Mouse (Mus musculus): ENCODE measurements around the gene Olfr1250.
"Not testable (repeated sequence)": the region's sequence is repeated elsewhere in the genome, so short reads cannot be mapped to it uniquely, and the experiment has no call there.

Gene Olfr1250

DNA sequence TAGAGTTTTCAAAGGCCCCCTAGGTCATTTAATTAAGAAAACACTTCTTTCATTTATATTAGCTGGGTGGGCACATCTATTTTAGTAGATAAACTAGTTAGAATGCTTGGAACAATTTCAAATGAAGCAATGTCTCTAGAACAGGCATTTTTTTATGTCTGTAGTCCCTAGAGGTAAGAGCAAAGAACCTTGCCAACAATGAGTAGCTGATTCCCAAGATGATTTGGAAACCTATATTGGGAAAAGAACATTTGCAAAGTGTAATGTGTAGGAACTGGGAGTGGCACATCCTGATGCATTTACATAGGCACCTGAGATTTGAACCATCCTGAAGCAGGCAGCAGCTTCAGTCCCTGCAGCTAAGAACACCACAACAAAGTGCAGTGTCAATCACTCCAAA is at the start of gene Olfr1250:
TSS of gene Olfr1250 (minus strand) at position 101 of the 400 bp plus-strand sequence.
- no peak for DNase-seq (ENCODE audit: low read depth, low spot score)

DNA sequence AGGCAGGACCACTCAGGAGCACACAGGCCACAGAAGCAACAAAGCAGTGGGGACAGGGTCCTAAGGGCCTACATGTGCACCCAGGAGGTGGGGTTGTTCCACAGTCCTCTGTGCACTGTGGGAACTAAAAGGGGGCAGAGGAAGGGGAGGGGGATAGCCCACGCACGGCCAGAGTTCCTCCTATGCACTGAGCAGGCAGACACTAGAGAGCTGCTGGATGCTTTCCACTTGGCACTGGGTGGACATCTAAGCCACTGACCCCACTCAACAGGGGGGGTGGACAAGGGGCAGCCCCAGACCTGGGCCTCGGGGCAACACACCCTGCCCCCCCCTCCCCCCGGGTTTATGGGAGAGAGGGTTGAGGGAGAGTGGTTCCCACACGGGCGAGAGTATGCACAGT is 30.7 kb upstream of the Olfr1250 start:
- no peak for DNase-seq (ENCODE audit: low read depth, low spot score)

DNA sequence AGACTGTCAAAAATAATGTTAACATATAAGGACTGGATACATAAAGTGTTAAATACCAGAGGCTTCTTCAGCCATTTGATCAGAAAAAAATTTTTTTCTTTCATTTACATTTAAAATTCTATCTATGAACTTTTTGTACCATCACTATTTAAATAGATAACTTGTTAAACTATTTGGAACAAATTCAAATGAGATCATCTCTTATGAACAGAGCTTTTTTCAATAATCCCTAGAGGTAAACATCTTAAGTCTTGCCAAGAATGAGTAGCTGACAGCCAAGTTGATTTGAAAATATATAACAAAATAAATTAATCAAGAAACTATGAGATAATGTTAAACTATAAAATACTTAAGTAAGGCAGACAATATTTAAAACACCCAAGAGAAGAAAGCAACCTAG is 10.6 kb upstream of the Olfr1250 start, which contains the start of gene Olfr1251:
TSS of gene Olfr1251 (minus strand) at position 101 of the 400 bp plus-strand sequence.
- DNase-seq (ENCODE audit: low read depth, low spot score) = no peak

DNA sequence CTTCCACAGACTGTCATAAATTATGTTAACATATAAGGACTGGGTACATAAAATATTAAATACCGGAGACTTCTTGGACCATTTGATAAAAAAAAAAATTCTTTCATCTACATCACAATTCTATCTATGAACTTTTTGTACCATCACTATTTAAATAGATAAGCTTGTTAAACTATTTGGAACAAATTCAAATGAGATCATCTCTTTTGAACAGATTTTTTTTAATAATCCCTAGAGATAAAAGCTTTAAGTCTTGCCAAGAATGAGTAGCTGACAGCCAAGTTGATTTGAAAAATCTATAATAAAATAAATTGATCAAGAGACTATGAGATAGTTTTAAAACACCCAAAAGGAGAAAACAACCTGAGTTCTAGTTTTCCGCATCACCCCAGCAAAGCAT is 26.4 kb downstream of the Olfr1250 start, which contains the start of gene Olfr1249:
TSS of gene Olfr1249 (minus strand) at position 101 of the 400 bp plus-strand sequence.
- DNase-seq (ENCODE audit: low read depth, low spot score) = no peak

DNA sequence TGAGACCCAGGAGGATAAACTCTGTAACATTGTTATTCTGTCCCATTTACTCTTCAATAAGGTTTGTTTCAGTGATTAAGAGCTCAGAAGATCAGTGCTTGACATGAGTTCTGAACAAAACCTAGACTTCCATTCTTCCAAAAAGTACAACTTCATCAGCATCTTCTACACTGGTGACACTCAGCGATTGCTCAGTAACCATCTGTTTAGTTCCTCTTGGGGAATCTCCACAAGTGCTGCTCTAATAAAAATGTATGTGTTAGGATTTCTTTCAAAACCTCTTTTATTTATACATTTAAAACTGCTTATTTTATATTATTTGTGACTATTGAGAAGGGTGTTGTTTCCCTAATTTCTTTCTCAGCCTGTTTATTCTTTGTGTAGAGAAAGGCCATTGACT is 43.1 kb downstream of the Olfr1250 start, which contains the start of gene Olfr1248:
TSS of gene Olfr1248 (minus strand) at position 101 of the 400 bp plus-strand sequence.
- not testable (repeated sequence) for DNase-seq (ENCODE audit: low read depth, low spot score)

DNA sequence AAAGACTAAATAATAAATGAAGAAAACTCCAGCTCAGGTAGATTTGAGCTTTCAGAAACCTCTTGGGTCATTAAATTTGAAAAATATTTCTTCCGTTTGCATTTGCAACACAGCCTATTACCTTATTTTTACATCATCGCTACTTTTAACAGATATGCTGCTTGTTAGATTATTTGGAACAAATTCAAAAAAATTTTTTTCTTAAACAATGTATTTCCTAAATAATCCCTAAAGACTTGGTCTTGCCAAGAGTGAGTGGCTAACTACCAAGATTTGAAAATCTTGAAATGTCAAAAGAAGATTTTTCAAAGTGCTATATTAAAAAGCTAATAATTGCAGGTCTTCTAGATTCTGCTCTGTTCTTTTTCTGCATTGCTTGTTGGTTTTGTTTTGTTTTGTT is 47.2 kb downstream of the Olfr1250 start, which contains the start of gene Olfr1247:
TSS of gene Olfr1247 (minus strand) at position 101 of the 400 bp plus-strand sequence.
- no peak for DNase-seq (ENCODE audit: low read depth, low spot score)
